Mouse (Mus musculus): Measurements from ENCODE around the gene Cops9.

Gene Cops9

DNA sequence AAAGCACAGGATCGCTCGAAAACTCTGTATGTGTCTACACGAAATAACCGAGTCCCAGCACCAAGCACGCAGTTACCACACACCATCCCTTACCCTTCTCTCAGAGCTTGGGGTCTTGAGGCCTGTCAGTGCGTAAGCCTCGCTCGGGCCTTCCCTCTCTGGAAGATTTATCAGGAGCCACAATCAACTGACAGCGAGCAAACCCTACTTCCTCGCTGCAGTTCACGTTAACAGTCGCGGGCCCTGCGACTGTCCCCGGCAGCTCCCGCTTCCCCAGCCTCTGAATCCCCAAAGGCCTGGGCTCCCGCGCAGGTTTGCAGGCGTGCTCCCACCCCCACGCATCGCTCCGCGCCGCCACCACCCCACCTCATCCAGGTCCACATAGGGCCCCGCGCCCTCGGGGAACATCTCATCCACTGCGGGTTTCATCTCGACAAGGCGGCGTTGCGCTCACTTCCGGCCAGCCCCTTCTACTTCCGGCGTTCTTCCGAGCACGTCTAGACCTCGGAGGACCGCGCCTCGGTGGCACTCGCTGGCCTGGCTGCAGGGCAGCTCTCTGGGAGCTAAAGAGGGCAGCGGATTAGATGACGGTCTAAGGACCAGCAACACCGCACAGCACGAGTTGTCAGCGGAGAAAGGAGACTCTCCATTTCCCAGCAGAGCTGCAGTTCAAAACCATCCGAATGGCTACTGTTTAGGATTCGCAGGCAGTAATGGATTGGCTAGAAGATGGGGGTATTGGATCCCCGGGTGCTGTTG lies at the start of gene Cops9:
Gene Cops9, minus strand, starts transcription at position 472 of the 759 bp plus-strand sequence.
- DNase-seq (ENCODE audit: low read depth), result peak; percentile 77

DNA sequence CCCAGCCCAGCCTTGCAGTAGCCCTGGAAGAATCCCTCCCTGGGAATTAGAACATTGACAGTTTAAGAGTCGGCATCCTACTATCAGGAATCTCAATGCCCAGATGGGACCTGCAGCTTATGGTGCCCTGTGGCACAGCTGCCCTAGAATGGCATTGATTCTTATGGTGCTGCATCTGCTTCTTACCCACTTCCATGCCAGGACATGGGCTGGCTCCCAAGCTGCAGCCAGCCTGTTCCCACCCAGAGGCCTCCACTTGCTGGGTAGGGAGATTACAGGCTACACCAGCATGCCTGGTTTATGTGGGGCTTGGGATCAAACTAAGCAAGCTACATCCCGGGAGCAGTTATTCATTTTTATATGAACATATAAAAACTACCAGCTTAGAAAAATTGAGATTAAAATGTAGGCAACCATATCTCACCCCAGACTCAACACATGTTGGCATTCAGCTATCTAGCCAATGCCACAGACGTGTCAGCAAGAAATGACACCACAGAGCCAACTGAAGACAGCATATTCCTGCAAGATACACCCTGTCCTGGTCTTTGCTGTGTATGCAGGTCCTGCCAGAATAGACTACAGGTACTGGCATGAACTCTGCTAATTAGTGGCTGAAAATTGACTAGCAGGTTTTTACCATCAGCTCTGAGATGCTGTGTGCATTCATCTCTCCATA lies 49.5 kb upstream of the Cops9 start:
- no peak for DNase-seq (ENCODE audit: low read depth)

DNA sequence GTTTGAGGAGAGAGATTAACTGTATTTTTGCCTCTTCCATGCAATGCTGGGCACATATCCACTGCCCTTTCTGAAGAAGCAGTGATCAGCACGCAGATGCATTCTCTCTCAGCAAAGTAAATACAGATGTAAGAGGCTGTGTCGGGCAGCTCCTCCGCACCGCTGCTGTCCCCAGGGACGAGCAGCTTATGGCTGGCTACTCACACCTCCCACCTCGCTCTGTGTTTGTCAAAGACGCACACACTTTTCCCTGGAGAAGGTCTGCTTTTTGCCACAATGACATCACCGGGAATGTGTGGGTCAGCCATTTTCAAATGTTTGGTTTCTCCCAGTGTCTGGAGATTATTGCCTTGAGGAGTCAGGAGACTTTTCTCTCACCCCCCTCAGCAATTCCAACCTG lies 45.2 kb upstream of the Cops9 start:
- no peak for DNase-seq (ENCODE audit: low read depth)

GRCm38 (mm10) chr1:92683151-92683550 lies 41.4 kb upstream of the Cops9 start:
- no peak for DNase-seq (ENCODE audit: low read depth)

DNA sequence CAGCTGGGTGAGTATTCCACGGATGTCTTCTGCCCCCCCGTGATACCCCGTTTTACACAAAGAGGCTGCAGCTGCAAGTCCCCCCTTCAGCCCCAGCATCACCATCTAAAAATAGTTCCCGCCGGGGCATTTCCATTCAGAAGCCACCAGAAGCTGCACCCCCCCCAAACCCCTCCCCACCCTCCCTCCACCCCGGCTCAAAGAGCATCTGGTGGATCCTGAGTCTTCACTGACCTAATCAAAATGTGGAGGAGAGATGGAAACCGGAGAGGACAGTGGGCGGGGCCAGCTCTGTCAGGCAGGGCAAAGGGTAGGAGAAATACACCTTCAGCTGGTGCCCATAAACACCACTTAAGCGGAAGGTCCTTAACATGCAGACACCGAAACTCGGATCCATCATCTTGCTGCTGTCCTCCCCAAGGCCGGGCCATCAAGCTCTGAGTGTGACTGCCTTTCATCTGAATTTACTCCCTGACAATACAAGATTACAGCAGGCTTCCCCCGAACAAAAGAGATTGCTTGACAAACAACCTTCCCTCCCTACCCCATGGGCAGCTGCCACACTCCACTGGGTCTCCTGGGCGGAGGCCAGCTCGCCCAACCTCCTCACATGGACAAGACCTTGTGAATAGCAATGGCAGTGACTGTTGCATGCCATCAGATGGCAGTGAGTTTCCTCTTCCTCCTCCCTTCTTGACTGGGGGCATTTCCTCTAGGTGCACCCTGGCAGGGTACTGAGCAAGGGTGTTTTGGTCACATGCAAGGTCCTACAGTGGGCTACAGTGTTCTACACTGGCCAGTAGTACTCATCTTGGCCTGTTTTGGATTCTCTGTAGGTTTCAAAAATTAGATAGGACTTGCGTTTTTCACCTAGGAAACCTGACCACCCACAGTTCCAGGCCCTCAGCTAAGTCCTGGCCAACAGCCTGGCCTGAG lies 39.2 kb upstream of the Cops9 start:
- no peak for DNase-seq (ENCODE audit: low read depth)

- DNase-seq (ENCODE audit: low read depth), result no peak
These were observed 37.0 kb upstream of the Cops9 start for GRCm38 (mm10) chr1:92678757-92679156.

- DNase-seq (ENCODE audit: low read depth), result no peak
These were observed 34.8 kb upstream of the Cops9 start for GRCm38 (mm10) chr1:92676676-92676975.

DNA sequence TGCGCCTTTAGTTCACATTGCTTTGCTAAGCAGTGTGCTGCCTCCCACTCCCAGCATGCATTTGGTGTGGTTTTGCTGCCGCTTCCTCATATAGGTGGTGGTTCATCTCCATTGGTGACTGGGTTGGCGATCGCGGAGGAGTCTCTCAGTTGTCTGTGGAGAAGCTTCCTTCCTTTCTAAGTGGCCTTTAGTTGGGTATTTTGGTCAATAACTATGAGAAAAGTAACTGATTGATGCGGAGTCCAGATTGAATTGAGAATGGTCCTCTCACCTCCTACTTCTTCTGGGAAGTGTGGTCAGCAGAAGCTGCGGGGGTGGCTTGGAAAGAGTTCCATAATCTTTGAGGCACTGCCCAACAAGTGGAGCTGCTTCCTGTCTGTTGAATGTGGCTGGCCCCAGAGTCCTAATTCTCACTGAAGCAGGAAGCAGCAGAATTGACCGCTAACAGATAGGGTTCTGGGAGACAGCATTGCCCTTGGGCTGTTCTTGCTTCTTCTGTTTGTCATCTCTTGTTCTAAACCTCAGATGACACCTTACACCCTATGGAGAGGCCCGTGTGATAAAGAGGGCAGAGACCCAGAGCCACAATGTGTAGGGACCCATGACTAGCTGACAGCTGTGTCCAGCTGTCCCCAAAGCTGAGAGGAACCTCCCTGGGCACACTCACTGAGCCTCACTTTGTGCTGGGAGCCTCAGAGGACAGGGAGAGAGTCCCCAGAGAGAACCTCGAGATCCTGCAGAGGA lies 34.3 kb upstream of the Cops9 start:
- DNase-seq (ENCODE audit: low read depth), result no peak

GRCm38 (mm10) chr1:92673258-92673782 lies 31.5 kb upstream of the Cops9 start:
- DNase-seq (ENCODE audit: low read depth), result no peak

DNA sequence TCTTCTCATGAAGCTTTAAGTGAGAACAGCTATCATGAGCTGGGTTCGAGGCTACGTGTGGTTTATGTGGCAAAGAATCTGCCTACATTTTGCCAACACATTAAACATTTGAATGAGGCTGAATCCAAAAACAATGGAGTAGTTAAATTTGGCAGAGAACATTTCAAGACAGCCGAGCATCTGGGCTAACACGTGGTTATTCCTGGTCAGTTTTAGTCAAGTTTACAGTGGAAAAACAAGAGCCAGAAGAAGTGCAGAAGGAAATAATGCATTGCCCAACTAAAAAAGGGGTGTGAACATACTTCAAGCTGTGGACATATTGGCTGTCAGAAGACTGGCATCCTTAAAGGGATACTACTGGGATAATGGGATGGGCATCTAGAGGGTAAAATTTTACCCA lies 29.5 kb upstream of the Cops9 start:
- DNase-seq (ENCODE audit: low read depth), result no peak

DNA sequence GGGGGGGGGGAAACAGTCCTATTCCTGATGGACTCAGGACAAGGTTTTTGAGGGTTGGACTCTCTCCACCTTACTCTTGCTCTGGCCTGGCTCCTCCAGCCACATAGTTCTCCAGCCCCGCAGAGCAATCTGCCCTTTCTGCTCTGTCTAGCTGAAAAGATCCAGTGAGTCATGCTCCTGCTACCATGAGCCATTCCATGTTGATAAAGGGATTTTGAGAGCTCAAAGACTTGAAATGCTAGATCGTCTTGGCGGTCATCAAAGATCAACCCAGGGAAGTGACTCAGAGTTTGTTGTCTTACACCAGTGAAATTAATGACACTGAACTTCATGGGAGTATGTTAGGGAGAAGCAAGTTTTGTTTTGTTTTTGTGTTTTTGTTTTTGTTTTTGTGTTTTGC lies 27.6 kb upstream of the Cops9 start:
- no peak for DNase-seq (ENCODE audit: low read depth)

DNA sequence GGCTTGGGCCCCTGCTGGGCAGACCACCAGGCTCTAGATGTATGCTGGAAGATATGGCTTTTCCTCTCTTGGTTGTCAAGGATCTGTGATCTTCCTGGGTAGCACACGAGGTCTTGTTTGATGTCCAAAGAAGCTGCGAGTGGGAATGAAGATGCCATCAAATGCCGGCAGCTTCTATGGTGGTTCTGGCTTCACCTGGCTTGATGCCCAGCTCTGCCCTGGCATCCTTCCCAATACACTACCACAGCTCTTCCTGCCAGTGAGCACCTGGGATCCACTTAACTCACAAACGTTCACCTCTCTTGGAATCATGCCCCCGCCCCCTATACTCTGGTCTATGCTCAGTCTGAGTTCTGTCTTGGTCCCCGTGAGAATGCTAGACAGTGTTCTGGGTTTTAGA lies 25.3 kb upstream of the Cops9 start:
- no peak for DNase-seq (ENCODE audit: low read depth)

GRCm38 (mm10) chr1:92659392-92659791 lies 17.6 kb upstream of the Cops9 start:
- DNase-seq (ENCODE audit: low read depth), result no peak

- DNase-seq (ENCODE audit: low read depth), result no peak
These were observed 15.4 kb upstream of the Cops9 start for GRCm38 (mm10) chr1:92657025-92657820.

DNA sequence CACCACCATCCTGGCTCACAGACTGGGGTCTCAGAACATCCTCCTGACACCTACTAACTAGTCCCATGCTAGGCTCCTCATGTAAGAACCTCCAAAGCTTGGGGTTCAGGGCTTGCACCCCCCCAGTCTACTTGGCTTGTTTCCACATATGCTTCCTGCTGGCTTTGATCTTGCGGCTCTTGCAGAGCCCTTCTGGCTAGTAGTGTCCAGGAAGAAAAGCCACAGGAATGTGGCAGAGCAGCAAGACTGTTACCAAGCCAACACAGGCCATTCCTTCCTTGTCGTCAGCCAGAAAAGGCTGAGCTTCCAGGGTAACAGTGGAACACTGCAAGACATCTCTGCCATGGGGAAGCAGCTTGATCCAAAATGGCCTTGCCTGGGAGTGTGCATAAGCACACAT lies 12.9 kb upstream of the Cops9 start:
- DNase-seq (ENCODE audit: low read depth), result no peak

- no peak for DNase-seq (ENCODE audit: low read depth)
These were observed 11.4 kb upstream of the Cops9 start for GRCm38 (mm10) chr1:92653179-92653578.

GRCm38 (mm10) chr1:92651467-92651866 lies 9.7 kb upstream of the Cops9 start:
- no peak for DNase-seq (ENCODE audit: low read depth)

- peak; percentile 40 for DNase-seq (ENCODE audit: low read depth)
These were observed 6.9 kb upstream of the Cops9 start, which contains the start of gene Otos for GRCm38 (mm10) chr1:92648673-92649072. Otos (minus strand) TSS chr1:92648841.

GRCm38 (mm10) chr1:92648197-92648596 lies 6.4 kb upstream of the Cops9 start:
- no peak for DNase-seq (ENCODE audit: low read depth)

DNA sequence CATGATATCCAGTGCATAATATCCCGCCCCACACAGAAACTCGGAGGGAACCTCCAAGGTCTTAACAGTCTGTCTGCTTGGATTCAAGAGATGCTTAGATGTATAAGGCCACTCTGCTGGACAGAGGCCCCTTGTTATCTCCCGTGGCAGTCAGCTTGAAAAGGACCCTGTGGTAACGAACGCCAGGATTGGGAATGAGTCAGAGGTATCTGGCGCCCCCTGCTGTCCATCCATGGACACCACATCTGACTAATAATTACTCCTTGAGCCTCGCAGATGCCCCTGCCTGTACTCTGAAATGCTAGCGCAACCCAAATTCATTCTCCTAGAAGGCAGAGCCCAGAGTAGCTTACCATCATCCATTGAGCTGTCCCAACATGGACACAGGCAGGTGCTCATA lies 6.0 kb upstream of the Cops9 start:
- DNase-seq (ENCODE audit: low read depth), result peak; percentile 57

- no peak for DNase-seq (ENCODE audit: low read depth)
These were observed 5.2 kb upstream of the Cops9 start for GRCm38 (mm10) chr1:92647026-92647425.
